Mouse (Mus musculus) lung, postnatal 0 days (tissue): ENCODE data around the gene BC053393.
"Not testable (repeated sequence)": the region's sequence is repeated elsewhere in the genome, so short reads cannot be mapped to it uniquely, and the experiment has no call there.

Experiments
- CTCF ChIP-seq: IDR thresholded peaks from 2 replicates; pipeline ENCODE4 v1.5.1; 2016; ENCODE audit warnings: antibody characterized with exemption, mild to moderate bottlenecking
- EP300 ChIP-seq: IDR thresholded peaks from 2 replicates; pipeline ENCODE4 v1.6.1; 2016; ENCODE audit warnings: antibody characterized with exemption, mild to moderate bottlenecking, control low read depth

DNA sequence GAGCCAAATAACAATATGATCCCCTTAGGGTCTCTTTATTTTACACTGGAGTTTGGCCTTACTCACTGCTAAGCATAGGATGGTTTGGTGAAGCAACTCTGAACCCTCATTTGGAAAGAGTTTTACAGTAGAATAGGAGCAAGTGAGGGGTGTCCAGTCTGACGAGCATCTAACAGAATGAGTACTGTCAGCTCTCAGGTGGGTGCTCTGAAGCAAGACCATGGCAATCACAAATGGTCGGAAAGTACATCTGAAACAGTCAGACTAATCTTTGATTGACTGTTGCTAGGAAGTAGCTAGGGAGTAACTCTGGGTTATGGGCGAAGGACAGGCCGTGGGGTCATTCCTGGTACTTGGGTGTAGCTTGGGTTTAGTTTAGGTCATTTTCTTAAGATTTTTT, 64.2 kb downstream of the BC053393 start:
- not testable (repeated sequence) for TF ChIP-seq CTCF, EP300
